Mouse (Mus musculus) ES-Bruce4 (cell line): ENCODE data around the gene Igfbp4.

Experiments
- CTCF ChIP-seq: IDR thresholded peaks from one replicate; pipeline ENCODE4 v1.8.1; 2011; ENCODE audit warnings: low read depth, low read length
- EP300 ChIP-seq: IDR thresholded peaks from 2 replicates; pipeline ENCODE4 v1.6.1; 2011; ENCODE audit warnings: low read depth, low read length; ENCODE audit not compliant: insufficient read depth
- POLR2A ChIP-seq: IDR thresholded peaks from one replicate; pipeline ENCODE4 v1.8.1; 2011; ENCODE audit warnings: low read length; ENCODE audit not compliant: insufficient read depth

GRCm38 (mm10) chr11:99055143-99055542, 14.1 kb downstream of the Igfbp4 start:
- TF ChIP-seq CTCF (no peak), POLR2A (no peak), EP300 (no peak)
